In genomic region chr8:78437140-78438045, GRCm38 (mm10) we compare ENCODE assay signal across 12 mouse cellular contexts. TPM values are rescaled to one million over a fixed set of nuclear protein-coding genes. Genes with fewer than 3 reads are reported as not detected.
A peak's percentile ranks its signal among the peaks of the same experiment; 100 is the strongest.
DNase-seq lines count a peak whose midpoint lies in the region; ATAC-seq lines count a peak whose summit lies in the region.
"Had no signal": no experiment of that assay in that cellular context is flagged by ENCODE, and none has a peak within 500 bp of the region (broad histone marks: within the 10 kb centered on the region; RNA-seq: fewer than 3 reads in every experiment).

No protein-coding gene starts in this region.

- intact Hi-C loops in gastrocnemius, postnatal 36 days (cut with DNase I): no loop called here
- intact Hi-C loops in gastrocnemius, postnatal 14 days (cut with DNase I; ENCODE audit: low total_unique reads): no loop called here

- no peak overlapping the region for H3K9ac ChIP-seq in heart, embryonic 11.5 days (ENCODE audit: low read depth, low read length)
- H3K9ac ChIP-seq in forebrain, embryonic 15.5 days (replicated peaks): no peak overlapping the region
- H3K9ac ChIP-seq in midbrain, embryonic 12.5 days (replicated peaks): no peak overlapping the region

- 4% methylated on average over 32 of the region's 32 CpGs for WGBS in heart, embryonic 11.5 days (ENCODE audit: insufficient replicate concordance)
- 1% methylated on average over 32 of the region's 32 CpGs for WGBS in forebrain, embryonic 15.5 days
- 2% methylated on average over 32 of the region's 32 CpGs for WGBS in midbrain, embryonic 12.5 days

- H3K9me3 ChIP-seq in heart, embryonic 11.5 days (replicated peaks; ENCODE audit: control insufficient read depth, low read length): no peaks in the 10 kb centered on the region
- H3K9me3 ChIP-seq in forebrain, embryonic 15.5 days: no peaks in the 10 kb centered on the region
- no peaks in the 10 kb centered on the region for H3K9me3 ChIP-seq in midbrain, embryonic 12.5 days

- DNase-seq in heart, adult 8-10 months (ENCODE audit: low spot score): no peak
- DNase-seq in ES-CJ7 (ENCODE audit: low read depth, low spot score): peak; percentile 61
- DNase-seq in gastrocnemius, postnatal 36 days: no peak
- DNase-seq in gastrocnemius, postnatal 14 days: no peak
- DNase-seq: right cerebral cortex, postnatal 25 days had no signal

- H3K4me2 ChIP-seq in heart, embryonic 11.5 days: peak overlapping the region; percentile 76
- H3K4me2 ChIP-seq in forebrain, embryonic 15.5 days (replicated peaks): peak overlapping the region; percentile 89
- H3K4me2 ChIP-seq in midbrain, embryonic 12.5 days (replicated peaks): peak overlapping the region; percentile 78

- no peak for ATAC-seq in heart, embryonic 11.5 days (replicated peaks; ENCODE audit: insufficient number of reproducible peaks, low FRiP score, low TSS enrichment)
- peak; percentile 33 for ATAC-seq in forebrain, embryonic 15.5 days (replicated peaks)
- peak; percentile 47 for ATAC-seq in midbrain, embryonic 12.5 days (ENCODE audit: low FRiP score, low read depth)
- no peak for ATAC-seq in monocyte, adult 5-6 weeks (replicated peaks; ENCODE audit: insufficient number of reproducible peaks, low FRiP score, low TSS enrichment, poor library complexity, severe bottlenecking)

- peaks cover 85% of the 10 kb centered on the region for H3K27me3 ChIP-seq in heart, embryonic 11.5 days (ENCODE audit: control insufficient read depth, insufficient read depth, low read length)
- peaks cover 83% of the 10 kb centered on the region for H3K27me3 ChIP-seq in forebrain, embryonic 15.5 days
- peaks cover 86% of the 10 kb centered on the region for H3K27me3 ChIP-seq in midbrain, embryonic 12.5 days

- H3K36me3 ChIP-seq in heart, embryonic 11.5 days (ENCODE audit: control insufficient read depth, insufficient read depth, low read length): no peaks in the 10 kb centered on the region
- no peaks in the 10 kb centered on the region for H3K36me3 ChIP-seq in forebrain, embryonic 15.5 days
- H3K36me3 ChIP-seq in midbrain, embryonic 12.5 days: no peaks in the 10 kb centered on the region

- H3K4me1 ChIP-seq in heart, embryonic 11.5 days (ENCODE audit: control insufficient read depth, insufficient read depth, low read length): peaks cover 6% of the 10 kb centered on the region; the same call in 1 of the 2 replicates
- peaks cover 40% of the 10 kb centered on the region for H3K4me1 ChIP-seq in forebrain, embryonic 15.5 days
- H3K4me1 ChIP-seq in midbrain, embryonic 12.5 days: peaks cover 35% of the 10 kb centered on the region

- peak overlapping the region; percentile 51; the same call in 1 of the 2 replicates for H3K4me3 ChIP-seq in heart, embryonic 11.5 days (ENCODE audit: low read depth, low read length)
- H3K4me3 ChIP-seq in forebrain, embryonic 15.5 days: peak overlapping the region; percentile 42
- peak overlapping the region; percentile 50 for H3K4me3 ChIP-seq in midbrain, embryonic 12.5 days

- no peak overlapping the region for H3K27ac ChIP-seq in heart, embryonic 11.5 days (ENCODE audit: low read depth, low read length)
- H3K27ac ChIP-seq in forebrain, embryonic 15.5 days (replicated peaks): no peak overlapping the region
- peak overlapping the region; percentile 15; the same call in 1 of the 2 replicates for H3K27ac ChIP-seq in midbrain, embryonic 12.5 days (replicated peaks)
- H3K27ac ChIP-seq: macrophage had no signal

RNA-seq across cellular contexts. Expression of gene Pou4f2, which starts 0.9 kb away (rescaled TPM):
- not detected in 2 replicates for polyA plus RNA-seq in heart, embryonic 11.5 days (2014; fragmentation: Nextera tagmentation; extraction: Ambion mirVana)
- total RNA-seq in heart, adult 8-10 months (2022): not detected
- polyA plus RNA-seq in forebrain, embryonic 15.5 days (2015; fragmentation: Nextera tagmentation; extraction: Ambion mirVana): 0.09 TPM in 1 of 2 replicates, not detected in the other
- 3.8 and 4.0 TPM in 2 replicates for polyA plus RNA-seq in midbrain, embryonic 12.5 days (2016; fragmentation: Nextera tagmentation; extraction: Ambion mirVana)
- total RNA-seq in gastrocnemius, postnatal 36 days (2021): not detected
- not detected in 3 replicates for total RNA-seq in monocyte, adult 5-6 weeks (2017)
- not detected for total RNA-seq in gastrocnemius, postnatal 14 days (2021)
- total RNA-seq: adrenal gland, postnatal 14 days; layer of hippocampus, adult 8-10 months had no signal
- polyA plus RNA-seq: macrophage had no signal

Comparison
In these comparisons a context has a peak if more than half of its experiments do, and no peak if none do; other contexts are left out.
1. ATAC-seq: peak in forebrain, embryonic 15.5 days (single experiment) and midbrain, embryonic 12.5 days (single experiment); none in heart, embryonic 11.5 days (single experiment) and monocyte, adult 5-6 weeks (single experiment).
2. Peak in every context shown above with its lines, with median percentiles within 50 percentile points of each other: H3K4me2 ChIP-seq and H3K4me3 ChIP-seq.